Mouse (Mus musculus) cerebellum, adult 2 months (tissue): ENCODE measurements around the gene Flvcr1.

ENCODE experiments used
- CTCF ChIP-seq: fragments of 200-500 bp; IDR thresholded peaks from 2 replicates; pipeline ENCODE4 v1.5.1; 2011; ENCODE audit warnings: low read depth, mild to moderate bottlenecking, control low read depth, low read length, moderate library complexity, borderline replicate concordance; ENCODE audit not compliant: insufficient read depth
- POLR2A ChIP-seq: fragments of 200-500 bp; IDR thresholded peaks from 2 replicates; pipeline ENCODE4 v1.6.1; 2011; ENCODE audit warnings: low read length, control low read depth, borderline replicate concordance; ENCODE audit not compliant: insufficient read depth

GRCm38 (mm10) chr1:191035649-191036048, 9.7 kb upstream of the Flvcr1 start:
- no peak for TF ChIP-seq CTCF
- TF ChIP-seq POLR2A: no peak
